Mouse (Mus musculus) thymus, adult 2 months (tissue): Measurements from ENCODE around the gene Cfap221.

Source experiments
- CTCF ChIP-seq: fragments of 200-500 bp; IDR thresholded peaks from 2 replicates; pipeline ENCODE4 v1.5.1; 2012; ENCODE audit warnings: mild to moderate bottlenecking, control low read depth, low read length, moderate library complexity, borderline replicate concordance; ENCODE audit not compliant: control insufficient read depth, poor library complexity, insufficient read depth; ENCODE audit errors: extremely low read depth
- POLR2A ChIP-seq: fragments of 200-500 bp; IDR thresholded peaks from 2 replicates; pipeline ENCODE4 v1.6.1; 2012; ENCODE audit warnings: mild to moderate bottlenecking, low read length, control low read depth, moderate library complexity; ENCODE audit not compliant: control insufficient read depth, poor library complexity, insufficient read depth; ENCODE audit errors: extremely low read depth

DNA sequence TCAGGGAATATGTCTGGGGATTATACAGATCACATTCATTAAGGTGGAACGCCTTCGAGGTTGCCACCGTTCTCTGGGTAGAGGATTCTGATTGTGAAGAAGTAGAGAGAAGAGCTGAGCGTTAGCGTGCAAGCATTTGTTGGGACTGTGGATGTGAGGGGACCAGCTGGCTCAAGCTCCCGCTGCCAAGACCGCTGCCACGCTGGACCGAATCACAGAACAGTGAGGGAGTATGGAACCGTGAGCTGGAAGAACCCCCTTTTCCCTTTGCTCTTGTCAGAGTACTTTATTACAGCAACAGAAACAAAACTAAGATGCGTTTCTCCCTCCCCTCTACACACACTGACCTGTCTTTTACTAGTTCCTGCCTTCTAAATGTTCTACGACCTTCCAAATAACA lies 15.6 kb upstream of the Cfap221 start:
- TF ChIP-seq POLR2A: no peak
- no peak for TF ChIP-seq CTCF
